Comparison of ENCODE assay signal across 8 mouse cellular contexts in genomic region chr1:105971490-105972170, GRCm38 (mm10). TPM values are rescaled to one million over a fixed set of nuclear protein-coding genes. Genes with fewer than 3 reads are reported as not detected.
A peak's percentile ranks its signal among the peaks of the same experiment; 100 is the strongest.
DNase-seq lines count a peak whose midpoint lies in the region.

No protein-coding gene starts in this region.

- no peak overlapping the region for H3K27ac ChIP-seq in hindbrain, embryonic 10.5 days

- no peak overlapping the region for H3K4me3 ChIP-seq in hindbrain, embryonic 10.5 days

- H3K4me1 ChIP-seq in hindbrain, embryonic 10.5 days (replicated peaks), result no peaks in the 10 kb centered on the region

- no peaks in the 10 kb centered on the region for H3K36me3 ChIP-seq in hindbrain, embryonic 10.5 days

- peak; percentile 19 for DNase-seq in spleen, adult 12 weeks (ENCODE audit: low spot score)
- DNase-seq in spleen, adult 18-20 months, result no peak
- DNase-seq in heart, adult 9 months (ENCODE audit: low spot score in 2 of 2), result peak; percentile 49 to 57
- peak; percentile 44 to 60 for DNase-seq in kidney, postnatal 36 days
- peak; percentile 30 to 42 for DNase-seq in natural killer cell, adult 2 months (ENCODE audit: low spot score in 2 of 2)
- no peak for DNase-seq in hindbrain, embryonic 10.5 days (ENCODE audit: low spot score)
- no peak for DNase-seq in layer of hippocampus, adult 9-11 months
- no peak for DNase-seq in cerebellum, postnatal 14 days

- no peaks in the 10 kb centered on the region for H3K9me3 ChIP-seq in hindbrain, embryonic 10.5 days

- 81% methylated on average over 10 of the region's 10 CpGs for WGBS in hindbrain, embryonic 10.5 days

- H3K27me3 ChIP-seq in hindbrain, embryonic 10.5 days (ENCODE audit: insufficient read depth, poor library complexity, severe bottlenecking), result no peaks in the 10 kb centered on the region

RNA-seq across cellular contexts. Expression of gene Zcchc2, which starts 18.6 kb away (rescaled TPM):
- 1.4 and 1.9 TPM in 2 replicates for polyA plus RNA-seq in hindbrain, embryonic 10.5 days (2016; fragmentation: Nextera tagmentation; extraction: Ambion mirVana)

Comparison
In these comparisons a context has a peak if more than half of its experiments do, and no peak if none do; other contexts are left out.
1. DNase-seq: peak in spleen, adult 12 weeks (single experiment), heart, adult 9 months (2 of 2), kidney, postnatal 36 days (2 of 2) and natural killer cell, adult 2 months (2 of 2); none in spleen, adult 18-20 months (0 of 2), hindbrain, embryonic 10.5 days (single experiment), layer of hippocampus, adult 9-11 months (single experiment) and cerebellum, postnatal 14 days (0 of 2).